Mouse (Mus musculus): ENCODE data around the gene Fam118b. TPM values are rescaled to one million over a fixed set of nuclear protein-coding genes. Genes with fewer than 3 reads are reported as not detected.

Gene Fam118b
- polyA plus RNA-seq, 1 experiment from 2014 or later = 34.1 TPM

DNA sequence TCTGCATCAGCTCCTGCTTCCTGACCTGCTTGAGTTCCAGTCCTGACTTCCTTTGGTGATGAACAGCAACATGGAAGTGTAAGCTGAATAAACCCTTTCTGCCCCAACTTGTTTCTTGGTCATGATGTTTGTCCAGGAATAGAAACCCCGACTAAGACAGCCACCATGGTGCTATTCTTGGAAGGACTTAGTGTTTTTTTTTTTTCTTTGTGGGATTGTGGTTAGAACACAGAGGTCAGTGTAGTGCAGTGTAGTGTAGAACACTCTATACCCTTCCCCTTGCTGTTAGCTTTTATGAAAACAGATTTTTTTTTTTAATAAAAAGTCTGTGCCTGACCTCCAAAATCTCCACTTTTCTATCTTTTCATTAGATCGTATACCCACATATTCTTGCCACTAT, 84.8 kb downstream of the Fam118b start:
- H3K36me3 ChIP-seq (ENCODE audit: control insufficient read depth, insufficient read depth, low read length) = no peaks in the 10 kb centered on the region; the same call in 1 of the 2 replicates
- H3K4me3 ChIP-seq (ENCODE audit: low read depth, low read length) = no peak overlapping the region
- H3K27ac ChIP-seq (ENCODE audit: low read length) = no peak overlapping the region
- H3K27me3 ChIP-seq (ENCODE audit: control insufficient read depth, insufficient read depth, low read length) = no peaks in the 10 kb centered on the region
- no peak for ATAC-seq (ENCODE audit: insufficient number of reproducible peaks, insufficient read depth, low FRiP score, low read depth)
- WGBS = 85% methylated on average over 2 of the region's 2 CpGs
- no peaks in the 10 kb centered on the region for H3K4me1 ChIP-seq (ENCODE audit: control insufficient read depth, insufficient read depth, low read length)
- H3K9me3 ChIP-seq (ENCODE audit: control insufficient read depth, low read depth, low read length) = no peaks in the 10 kb centered on the region
- no peak overlapping the region for H3K4me2 ChIP-seq (replicated peaks; ENCODE audit: low read depth, low read length)
- no peak overlapping the region for H3K9ac ChIP-seq (replicated peaks; ENCODE audit: low read depth, low read length)

DNA sequence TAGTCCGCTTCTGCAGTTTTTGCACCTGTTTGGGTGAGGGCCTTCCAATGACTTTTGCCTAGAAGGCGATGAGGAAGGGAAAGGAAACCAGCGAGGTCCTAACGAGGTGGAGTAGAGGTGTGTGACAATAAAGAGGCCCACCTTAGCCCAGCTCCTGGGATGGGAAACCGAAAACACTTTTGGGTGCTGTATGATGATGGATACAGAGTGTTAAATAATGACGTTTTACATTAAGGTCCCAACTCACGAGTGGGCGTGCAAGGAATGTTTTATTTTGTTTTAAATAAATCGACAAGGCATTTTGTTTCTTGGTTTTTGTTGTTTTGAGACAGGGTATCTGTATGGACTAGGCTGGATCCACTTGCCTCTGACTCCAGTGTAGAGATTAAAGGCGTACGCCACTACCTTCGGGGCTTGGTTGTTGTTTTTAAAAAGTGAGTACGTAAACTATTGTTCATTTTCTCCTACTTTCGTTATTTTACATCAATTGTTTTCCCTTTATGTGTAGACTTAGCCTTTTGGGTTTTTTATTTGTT, 91.4 kb downstream of the Fam118b start:
- Histone ChIP-seq H3K36me3 (ENCODE audit: control insufficient read depth, insufficient read depth, low read length) (no peaks in the 10 kb centered on the region), H3K9me3 (ENCODE audit: control insufficient read depth, low read depth, low read length) (no peaks in the 10 kb centered on the region), H3K9ac (replicated peaks; ENCODE audit: low read depth, low read length) (no peak overlapping the region), H3K27me3 (ENCODE audit: control insufficient read depth, insufficient read depth, low read length) (no peaks in the 10 kb centered on the region), H3K27ac (ENCODE audit: low read length) (no peak overlapping the region), H3K4me2 (replicated peaks; ENCODE audit: low read depth, low read length) (peak overlapping the region; percentile 85), H3K4me3 (ENCODE audit: low read depth, low read length) (peak overlapping the region; percentile 53), H3K4me1 (ENCODE audit: control insufficient read depth, insufficient read depth, low read length) (no peaks in the 10 kb centered on the region; the same call in 1 of the 2 replicates)
- 46% methylated on average over 14 of the region's 14 CpGs for WGBS
- no peak for ATAC-seq (ENCODE audit: insufficient number of reproducible peaks, insufficient read depth, low FRiP score, low read depth)

DNA sequence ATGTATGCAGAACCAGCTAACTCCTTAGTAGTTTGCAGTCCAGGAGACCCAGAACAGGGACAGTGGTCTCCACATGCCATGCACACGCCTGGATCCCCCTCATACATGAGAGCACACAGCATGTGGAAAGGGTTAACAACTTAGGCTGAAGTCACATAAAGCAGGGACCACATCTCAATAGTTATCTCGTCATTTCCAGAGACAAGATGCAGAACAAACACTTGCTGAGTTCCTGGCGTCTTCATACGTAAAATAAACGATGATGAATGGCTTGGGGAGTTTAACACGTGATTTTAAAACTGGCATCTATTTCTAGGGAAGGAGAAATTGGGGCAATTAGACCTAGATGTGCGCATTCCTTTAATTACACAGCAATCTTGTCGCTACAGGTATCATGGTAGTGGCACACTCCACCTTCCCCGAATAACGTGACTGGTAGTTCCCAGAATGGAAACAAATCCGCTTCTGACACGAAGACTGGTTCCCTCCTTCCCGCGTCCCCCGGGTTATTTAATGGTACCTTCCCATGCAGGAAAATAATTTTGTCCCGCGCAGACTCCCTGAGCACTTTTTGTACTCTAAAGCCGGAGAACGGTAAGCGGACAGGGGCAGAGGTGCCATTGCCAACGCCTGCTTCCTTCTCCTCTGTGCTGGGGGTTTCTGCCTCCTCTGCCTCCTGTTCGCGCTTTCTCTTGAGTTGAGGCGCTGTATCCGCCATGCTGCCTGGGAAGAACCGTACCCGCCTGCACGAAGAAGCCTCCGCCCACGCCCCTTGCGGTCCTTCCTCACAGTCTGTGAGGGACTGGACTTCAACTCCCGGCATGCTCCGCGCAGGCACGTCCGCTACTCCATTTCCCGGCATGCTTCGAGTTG, 92.1 kb downstream of the Fam118b start, which contains the start of gene Dcps:
Gene Dcps, minus strand, starts transcription at position 811 of the 873 bp plus-strand sequence.
- Histone ChIP-seq H3K4me2 (replicated peaks; ENCODE audit: low read depth, low read length) (peak within 1 kb of the TSS; percentile 85), H3K27ac (ENCODE audit: low read length) (peak within 1 kb of the TSS; percentile 84), H3K27me3 (ENCODE audit: control insufficient read depth, insufficient read depth, low read length) (no peaks in the 10 kb centered on the region), H3K4me3 (ENCODE audit: low read depth, low read length) (peak within 1 kb of the TSS; percentile 53), H3K9ac (replicated peaks; ENCODE audit: low read depth, low read length) (peak within 1 kb of the TSS; percentile 45), H3K4me1 (ENCODE audit: control insufficient read depth, insufficient read depth, low read length) (no peaks in the 10 kb centered on the region; the same call in 1 of the 2 replicates), H3K36me3 (ENCODE audit: control insufficient read depth, insufficient read depth, low read length) (peaks cover 5% of the 10 kb centered on the region; the same call in 1 of the 2 replicates), H3K9me3 (ENCODE audit: control insufficient read depth, low read depth, low read length) (no peaks in the 10 kb centered on the region)
- WGBS = under 1% methylated on average over 38 of the region's 38 CpGs
- peak; percentile 96 for ATAC-seq (ENCODE audit: insufficient number of reproducible peaks, insufficient read depth, low FRiP score, low read depth)

DNA sequence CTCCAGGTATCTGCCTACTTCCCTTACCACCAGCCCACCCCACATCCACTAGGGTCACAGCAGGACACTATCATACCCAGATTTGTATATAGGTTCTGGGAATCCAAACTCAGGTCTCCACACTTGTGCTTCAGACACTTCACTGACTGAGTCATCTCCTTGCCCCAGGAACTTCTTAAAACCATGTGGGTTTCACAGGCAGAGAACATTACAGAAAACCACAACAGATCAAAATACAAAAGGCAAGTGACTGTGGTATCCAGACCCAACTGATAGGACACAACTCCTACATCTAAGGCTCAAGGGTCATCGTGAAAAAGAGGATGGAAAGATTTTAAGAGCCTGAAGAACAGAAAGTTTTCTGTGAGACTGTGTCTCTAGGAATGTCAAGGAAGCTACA, 94.3 kb downstream of the Fam118b start:
- Histone ChIP-seq H3K4me3 (ENCODE audit: low read depth, low read length) (no peak overlapping the region), H3K4me1 (ENCODE audit: control insufficient read depth, insufficient read depth, low read length) (no peaks in the 10 kb centered on the region; the same call in 1 of the 2 replicates), H3K4me2 (replicated peaks; ENCODE audit: low read depth, low read length) (no peak overlapping the region), H3K27ac (ENCODE audit: low read length) (no peak overlapping the region), H3K36me3 (ENCODE audit: control insufficient read depth, insufficient read depth, low read length) (peaks cover 9% of the 10 kb centered on the region; the same call in 1 of the 2 replicates), H3K27me3 (ENCODE audit: control insufficient read depth, insufficient read depth, low read length) (no peaks in the 10 kb centered on the region), H3K9ac (replicated peaks; ENCODE audit: low read depth, low read length) (no peak overlapping the region), H3K9me3 (ENCODE audit: control insufficient read depth, low read depth, low read length) (no peaks in the 10 kb centered on the region)
- WGBS = 73% methylated on average over 1 of the region's 1 CpGs
- ATAC-seq (ENCODE audit: insufficient number of reproducible peaks, insufficient read depth, low FRiP score, low read depth) = no peak

DNA sequence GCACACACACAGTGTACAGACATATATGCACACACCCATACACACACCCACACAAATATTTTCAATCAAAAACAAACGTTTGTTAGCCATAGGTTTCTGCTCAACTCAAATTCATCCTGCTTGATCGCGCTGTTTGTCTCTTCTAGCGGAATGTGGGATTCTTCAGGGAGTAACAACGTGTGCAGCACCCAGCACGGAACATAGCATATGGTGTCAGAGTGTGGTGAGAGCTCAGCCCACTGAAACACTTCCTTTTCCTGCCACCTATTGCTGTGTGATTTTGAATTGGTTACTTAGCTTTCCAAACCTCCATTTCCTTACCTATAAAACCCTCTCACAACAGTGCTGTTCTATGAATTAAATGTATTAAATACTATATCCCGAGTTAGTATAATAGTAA, 97.5 kb downstream of the Fam118b start:
- WGBS = 90% methylated on average over 7 of the region's 7 CpGs
- Histone ChIP-seq H3K27ac (ENCODE audit: low read length) (no peak overlapping the region), H3K36me3 (ENCODE audit: control insufficient read depth, insufficient read depth, low read length) (peaks cover 9% of the 10 kb centered on the region; the same call in 1 of the 2 replicates), H3K4me2 (replicated peaks; ENCODE audit: low read depth, low read length) (no peak overlapping the region), H3K9me3 (ENCODE audit: control insufficient read depth, low read depth, low read length) (no peaks in the 10 kb centered on the region), H3K4me1 (ENCODE audit: control insufficient read depth, insufficient read depth, low read length) (no peaks in the 10 kb centered on the region; the same call in 1 of the 2 replicates), H3K9ac (replicated peaks; ENCODE audit: low read depth, low read length) (no peak overlapping the region), H3K27me3 (ENCODE audit: control insufficient read depth, insufficient read depth, low read length) (no peaks in the 10 kb centered on the region), H3K4me3 (ENCODE audit: low read depth, low read length) (no peak overlapping the region)
- ATAC-seq (ENCODE audit: insufficient number of reproducible peaks, insufficient read depth, low FRiP score, low read depth) = no peak

Other genes starting within 250 kb of the Fam118b start
- gene St3gal4, start 148.5 kb downstream of the Fam118b start, polyA plus RNA-seq (2014; fragmentation: Nextera tagmentation; extraction: Ambion mirVana) = 24.4 and 24.6 TPM in 2 replicates
- 77.2 and 80.3 TPM in 2 replicates for gene Dcps, start 91.7 kb downstream of the Fam118b start, polyA plus RNA-seq (2014; fragmentation: Nextera tagmentation; extraction: Ambion mirVana)
- 141 and 148 TPM in 2 replicates for gene Srpr, start 67.6 kb downstream of the Fam118b start, polyA plus RNA-seq (2014; fragmentation: Nextera tagmentation; extraction: Ambion mirVana)
- gene Tirap, start 67.5 kb downstream of the Fam118b start, polyA plus RNA-seq (2014; fragmentation: Nextera tagmentation; extraction: Ambion mirVana) = 13.9 and 14.1 TPM in 2 replicates
- gene Foxred1, start 56.8 kb downstream of the Fam118b start, polyA plus RNA-seq (2014; fragmentation: Nextera tagmentation; extraction: Ambion mirVana) = 35.5 and 37.7 TPM in 2 replicates
- 28.2 and 30.5 TPM in 2 replicates for gene Rpusd4, start 60 bp upstream of the Fam118b start, polyA plus RNA-seq (2014; fragmentation: Nextera tagmentation; extraction: Ambion mirVana)
- 12.7 and 13.8 TPM in 2 replicates for gene Cdon, start 153.3 kb upstream of the Fam118b start, polyA plus RNA-seq (2014; fragmentation: Nextera tagmentation; extraction: Ambion mirVana)

Data from stomach, embryonic 14.5 days (tissue).